Mouse (Mus musculus) liver, postnatal 0 days (tissue): Measurements from ENCODE around the gene Rbfox3. TPM values are rescaled to one million over a fixed set of nuclear protein-coding genes. Genes with fewer than 3 reads are reported as not detected.

Experiments
- ATAC-seq: fragments of 200-750 bp; cut with Nextera tagmentation; 2 replicates; pipeline ENCODE4 v1.8.0; 2017; ENCODE audit warnings: mild to moderate bottlenecking, moderate library complexity
- DNase-seq: peaks from one replicate; pipeline ENCODE4 v3.0.0-alpha.2; 2016
- H3K27ac ChIP-seq: fragments of 300-500 bp; sonication (generic); 2 replicates; pipeline ENCODE4 v1.5.1; 2014; ENCODE audit warnings: antibody characterized with exemption, moderate library complexity, mild to moderate bottlenecking, low read depth
- H3K27me3 ChIP-seq: fragments of 300-500 bp; sonication (generic); 2 replicates; pipeline ENCODE4 v1.6.1; 2014; ENCODE audit warnings: low read length, control low read depth, mixed read lengths; ENCODE audit not compliant: insufficient read depth
- H3K36me3 ChIP-seq: fragments of 300-500 bp; sonication (generic); replicated peaks from 2 replicates; pipeline ENCODE4 v1.6.1; 2014; ENCODE audit warnings: mild to moderate bottlenecking, control low read depth, low read length, moderate library complexity, mixed read lengths; ENCODE audit not compliant: insufficient read depth
- H3K4me1 ChIP-seq: fragments of 300-500 bp; sonication (generic); 2 replicates; pipeline ENCODE4 v1.6.1; 2014; ENCODE audit warnings: antibody characterized with exemption, mild to moderate bottlenecking, control low read depth; ENCODE audit not compliant: insufficient read depth
- H3K4me2 ChIP-seq: fragments of 300-500 bp; sonication (generic); 2 replicates; pipeline ENCODE4 v1.6.1; 2014; ENCODE audit warnings: low read depth, mild to moderate bottlenecking, low read length, moderate library complexity, mixed read lengths
- H3K4me3 ChIP-seq: fragments of 300-500 bp; sonication (generic); 2 replicates; pipeline ENCODE4 v1.5.1; 2014; ENCODE audit warnings: low read depth, low read length
- H3K9ac ChIP-seq: fragments of 300-500 bp; sonication (generic); replicated peaks from 2 replicates; pipeline ENCODE4 v1.6.1; 2014; ENCODE audit warnings: mild to moderate bottlenecking, moderate library complexity
- H3K9me3 ChIP-seq: fragments of 300-500 bp; sonication (generic); 2 replicates; pipeline ENCODE4 v1.6.1; 2016; ENCODE audit warnings: mild to moderate bottlenecking, control low read depth, low read length, mixed read lengths
- CTCF ChIP-seq: sonication (generic); IDR thresholded peaks from 2 replicates; pipeline ENCODE4 v1.5.1; 2016; ENCODE audit warnings: antibody characterized with exemption, low read depth
- EP300 ChIP-seq: IDR thresholded peaks from 2 replicates; pipeline ENCODE4 v1.6.1; 2016; ENCODE audit warnings: antibody characterized with exemption, low read depth, mild to moderate bottlenecking
- WGBS: fragments of 180-500 bp; shearing (Covaris S2); extraction: QIAGEN DNeasy Blood & Tissue Kit; methylation state at CpG from one replicate; pipeline ENCODE4 v1.1.7; 2014; ENCODE audit not compliant: insufficient replicate concordance; 5-methylcytosine and 5-hydroxymethylcytosine counted together
- microRNA-seq: library from miRNA; unstranded; fragments of <30 nt; microRNA quantifications from one replicate; pipeline ENCODE4, GENCODE M21; 2016
- polyA plus RNA-seq: library from polyadenylated mRNA; unstranded; fragments of >200 nt; fragmentation: Nextera tagmentation; extraction: Ambion mirVana; gene quantifications from 2 replicates; pipeline ENCODE4 v1.2.1, GENCODE M21; 2015

Gene Rbfox3
- polyA plus RNA-seq, 1 experiment from 2014 or later, result 0.73 TPM

- H3K27ac ChIP-seq, result no peak overlapping the region
- H3K4me3 ChIP-seq, result no peak overlapping the region
- DNase-seq, result peak; percentile 85
- H3K36me3 ChIP-seq, result no peaks in the 10 kb centered on the region
- WGBS, result 32% methylated on average over 11 of the region's 11 CpGs
- peak; percentile 87 for ATAC-seq
- no peak overlapping the region for H3K4me2 ChIP-seq
- 0 out of 2 replicates have a peak, but pooled peaks cover 3% of the 10 kb centered on the region for H3K27me3 ChIP-seq
- no peaks in the 10 kb centered on the region for H3K4me1 ChIP-seq
- TF ChIP-seq CTCF (peak; percentile 90), EP300 (no peak)
- no peak overlapping the region for H3K9ac ChIP-seq
- no peaks in the 10 kb centered on the region for H3K9me3 ChIP-seq
Observed at GRCm38 (mm10) chr11:118443201-118443970, 468.0 kb downstream of the Rbfox3 start.

- DNase-seq (no peak), ATAC-seq (no peak)
- H3K36me3 ChIP-seq, result no peaks in the 10 kb centered on the region
- no peak overlapping the region for H3K27ac ChIP-seq
- H3K4me2 ChIP-seq, result no peak overlapping the region
- TF ChIP-seq CTCF (no peak), EP300 (no peak)
- H3K9ac ChIP-seq, result no peak overlapping the region
- H3K9me3 ChIP-seq, result no peaks in the 10 kb centered on the region
- 0 out of 2 replicates have a peak, but pooled peaks cover 3% of the 10 kb centered on the region for H3K27me3 ChIP-seq
- 65% methylated on average over 13 of the region's 13 CpGs for WGBS
- H3K4me3 ChIP-seq, result no peak overlapping the region
- no peaks in the 10 kb centered on the region for H3K4me1 ChIP-seq
Observed at GRCm38 (mm10) chr11:118442691-118443090, 468.7 kb downstream of the Rbfox3 start.

Small RNAs within 50 kb of the gene (microRNA-seq; reads per million reads assigned to microRNA genes)
- not detected for gene Gm25040

Other genes starting within 250 kb of the Rbfox3 start
- gene Enpp7, start 76.6 kb upstream of the Rbfox3 start, polyA plus RNA-seq, result not detected in 2 replicates
- 1.9 and 2.0 TPM in 2 replicates for gene Cbx2, start 111.4 kb upstream of the Rbfox3 start, polyA plus RNA-seq
- 3.1 and 3.9 TPM in 2 replicates for gene Cbx8, start 129.4 kb upstream of the Rbfox3 start, polyA plus RNA-seq
- gene Cbx4, start 174.6 kb upstream of the Rbfox3 start, polyA plus RNA-seq, result 2.8 and 4.7 TPM in 2 replicates